Mouse (Mus musculus): ENCODE data around the gene Gm17662. TPM values are rescaled to one million over a fixed set of nuclear protein-coding genes. Genes with fewer than 3 reads are reported as not detected.

Gm17662 gene
- polyA plus RNA-seq, 1 experiment: not detected

DNA sequence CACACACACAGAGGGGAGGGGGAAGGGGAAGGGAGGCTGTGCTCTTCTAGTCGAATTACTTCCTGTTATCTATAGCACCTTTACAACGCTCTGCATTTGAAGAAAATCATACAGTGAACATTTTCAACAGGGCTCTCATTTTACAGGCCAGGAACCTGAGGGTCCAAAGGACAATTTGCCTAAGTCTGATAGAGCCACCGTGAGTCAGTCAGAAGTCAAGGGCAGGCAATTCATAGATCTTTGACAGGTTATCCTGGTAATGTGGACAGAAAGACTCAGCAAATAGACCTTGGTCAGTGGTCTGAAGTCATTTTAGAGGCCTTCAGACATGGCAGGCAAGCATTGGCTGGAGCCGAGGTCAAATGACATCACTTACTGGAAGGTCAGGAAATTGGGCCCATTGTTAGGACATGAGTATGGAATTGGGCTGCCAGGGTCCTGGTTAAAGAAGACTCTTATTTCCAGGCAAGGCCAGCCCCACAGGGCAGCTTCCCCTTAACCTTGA lies 33.5 kb upstream of the Gm17662 start:
- Histone ChIP-seq H3K36me3 (ENCODE audit: control insufficient read depth, insufficient read depth, low read length) (no peaks in the 10 kb centered on the region), H3K27me3 (ENCODE audit: control insufficient read depth, insufficient read depth, low read length) (no peaks in the 10 kb centered on the region), H3K27ac (ENCODE audit: control insufficient read depth, insufficient read depth, low read depth, low read length) (no peak overlapping the region), H3K4me3 (ENCODE audit: control insufficient read depth, low read depth, low read length) (no peak overlapping the region), H3K4me1 (ENCODE audit: control insufficient read depth, insufficient read depth, low read length) (peaks cover 8% of the 10 kb centered on the region)
- no peak for TF ChIP-seq CTCF (IDR thresholded peaks at IDR 0.05; ENCODE audit: control insufficient read depth, insufficient read depth, insufficient replicate concordance, low read depth, low read length)
- no peak for TF ChIP-seq POLR2A (IDR thresholded peaks at IDR 0.05; ENCODE audit: control insufficient read depth, low read depth, low read length)

DNA sequence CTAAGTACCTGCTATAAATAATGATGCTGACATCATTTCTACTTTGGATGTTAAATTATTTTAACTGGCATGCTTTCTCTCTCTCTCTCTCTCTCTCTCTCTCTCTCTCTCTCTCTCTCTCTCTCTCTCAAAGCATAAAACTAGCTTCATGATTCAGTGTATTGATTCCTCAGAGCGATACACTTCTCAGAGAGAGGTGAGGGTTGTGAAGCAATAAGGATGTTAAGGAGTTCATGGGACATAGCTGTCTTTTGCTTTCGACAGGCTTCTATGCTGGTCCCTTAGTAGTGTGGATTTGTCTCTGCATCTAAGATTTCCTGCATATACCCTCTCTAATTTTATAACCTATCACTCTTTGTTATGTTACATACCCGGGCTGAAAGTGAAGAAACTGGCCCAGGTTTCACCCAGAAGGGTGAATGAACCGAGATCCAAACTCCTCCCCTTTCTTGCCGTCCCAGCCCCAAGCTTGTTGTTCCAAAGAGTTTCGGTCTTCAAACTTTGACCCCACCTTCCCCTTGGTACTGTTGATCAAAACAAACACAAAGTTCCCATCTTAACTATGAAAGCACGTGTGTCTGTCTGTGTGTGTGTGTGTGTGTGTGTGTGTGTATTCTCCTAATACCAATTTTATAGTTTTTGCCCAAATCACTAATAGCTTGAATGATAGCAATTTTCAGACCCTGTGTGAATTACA lies 32.6 kb upstream of the Gm17662 start:
- Histone ChIP-seq H3K27ac (ENCODE audit: control insufficient read depth, insufficient read depth, low read depth, low read length) (no peak overlapping the region), H3K36me3 (ENCODE audit: control insufficient read depth, insufficient read depth, low read length) (no peaks in the 10 kb centered on the region), H3K4me1 (ENCODE audit: control insufficient read depth, insufficient read depth, low read length) (peaks cover 8% of the 10 kb centered on the region), H3K27me3 (ENCODE audit: control insufficient read depth, insufficient read depth, low read length) (no peaks in the 10 kb centered on the region), H3K4me3 (ENCODE audit: control insufficient read depth, low read depth, low read length) (no peak overlapping the region)
- TF ChIP-seq CTCF (IDR thresholded peaks at IDR 0.05; ENCODE audit: control insufficient read depth, insufficient read depth, insufficient replicate concordance, low read depth, low read length) (no peak), POLR2A (IDR thresholded peaks at IDR 0.05; ENCODE audit: control insufficient read depth, low read depth, low read length) (no peak)

- H3K4me1 ChIP-seq (ENCODE audit: control insufficient read depth, insufficient read depth, low read length): no peaks in the 10 kb centered on the region
- no peaks in the 10 kb centered on the region for H3K27me3 ChIP-seq (ENCODE audit: control insufficient read depth, insufficient read depth, low read length)
- no peaks in the 10 kb centered on the region for H3K36me3 ChIP-seq (ENCODE audit: control insufficient read depth, insufficient read depth, low read length)
- TF ChIP-seq CTCF (IDR thresholded peaks at IDR 0.05; ENCODE audit: control insufficient read depth, insufficient read depth, insufficient replicate concordance, low read depth, low read length) (no peak), POLR2A (IDR thresholded peaks at IDR 0.05; ENCODE audit: control insufficient read depth, low read depth, low read length) (no peak)
- H3K4me3 ChIP-seq (ENCODE audit: control insufficient read depth, low read depth, low read length): no peak overlapping the region
- H3K27ac ChIP-seq (ENCODE audit: control insufficient read depth, insufficient read depth, low read depth, low read length): no peak overlapping the region
These were observed 28.2 kb upstream of the Gm17662 start for GRCm38 (mm10) chr4:104828939-104829338.

DNA sequence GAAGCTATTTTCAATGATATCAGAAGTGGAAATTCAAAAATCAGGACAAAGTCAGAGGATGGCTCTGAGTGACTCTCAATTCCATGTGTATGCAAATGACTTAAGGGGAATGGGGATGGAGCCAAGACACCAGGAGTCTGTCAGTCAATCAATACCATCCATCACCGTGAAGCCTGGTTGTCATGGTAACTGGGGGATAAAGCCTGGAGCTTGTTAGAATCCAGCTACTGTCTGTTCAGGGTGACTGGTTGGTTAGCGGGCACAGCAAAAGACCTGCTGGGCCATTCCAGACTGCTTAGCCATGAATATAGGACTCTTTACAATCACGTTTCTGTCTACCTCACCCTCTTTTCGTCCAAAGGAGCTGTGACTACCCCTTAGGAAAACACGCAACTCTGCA lies 22.0 kb upstream of the Gm17662 start:
- Histone ChIP-seq H3K4me3 (ENCODE audit: control insufficient read depth, low read depth, low read length) (no peak overlapping the region), H3K27me3 (ENCODE audit: control insufficient read depth, insufficient read depth, low read length) (no peaks in the 10 kb centered on the region), H3K4me1 (ENCODE audit: control insufficient read depth, insufficient read depth, low read length) (no peaks in the 10 kb centered on the region), H3K27ac (ENCODE audit: control insufficient read depth, insufficient read depth, low read depth, low read length) (no peak overlapping the region), H3K36me3 (ENCODE audit: control insufficient read depth, insufficient read depth, low read length) (no peaks in the 10 kb centered on the region)
- TF ChIP-seq POLR2A (IDR thresholded peaks at IDR 0.05; ENCODE audit: control insufficient read depth, low read depth, low read length): no peak
- TF ChIP-seq CTCF (IDR thresholded peaks at IDR 0.05; ENCODE audit: control insufficient read depth, insufficient read depth, insufficient replicate concordance, low read depth, low read length): no peak

DNA sequence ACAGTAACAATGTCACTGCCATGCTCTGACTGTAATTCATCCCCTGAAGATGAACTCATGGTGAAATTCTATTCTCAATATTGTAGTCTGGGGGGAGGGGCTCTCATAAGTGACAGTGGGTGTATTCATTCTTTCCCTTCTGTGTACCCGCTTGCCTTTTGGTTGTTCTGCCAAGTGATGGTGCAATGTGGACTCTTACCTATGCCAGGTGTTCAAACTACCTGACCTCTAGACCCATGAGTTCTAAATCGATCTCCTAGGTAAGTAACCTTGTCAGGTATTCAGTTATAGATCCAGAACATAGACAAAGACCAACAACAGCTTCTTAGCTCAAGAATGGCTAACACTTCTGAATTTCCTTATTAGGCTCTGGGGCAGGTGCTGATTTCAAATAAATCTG lies 18.8 kb upstream of the Gm17662 start:
- no peak overlapping the region for H3K4me3 ChIP-seq (ENCODE audit: control insufficient read depth, low read depth, low read length)
- no peaks in the 10 kb centered on the region for H3K27me3 ChIP-seq (ENCODE audit: control insufficient read depth, insufficient read depth, low read length)

GRCm38 (mm10) chr4:104842204-104842603 lies 14.9 kb upstream of the Gm17662 start:
- Histone ChIP-seq H3K4me1 (ENCODE audit: control insufficient read depth, insufficient read depth, low read length) (no peaks in the 10 kb centered on the region), H3K27ac (ENCODE audit: control insufficient read depth, insufficient read depth, low read depth, low read length) (no peak overlapping the region), H3K4me3 (ENCODE audit: control insufficient read depth, low read depth, low read length) (no peak overlapping the region), H3K36me3 (ENCODE audit: control insufficient read depth, insufficient read depth, low read length) (no peaks in the 10 kb centered on the region), H3K27me3 (ENCODE audit: control insufficient read depth, insufficient read depth, low read length) (no peaks in the 10 kb centered on the region)
- TF ChIP-seq CTCF (IDR thresholded peaks at IDR 0.05; ENCODE audit: control insufficient read depth, insufficient read depth, insufficient replicate concordance, low read depth, low read length) (no peak), POLR2A (IDR thresholded peaks at IDR 0.05; ENCODE audit: control insufficient read depth, low read depth, low read length) (no peak)

More for the DNA sequence above, 18.8 kb upstream of the Gm17662 start:
- TF ChIP-seq CTCF (IDR thresholded peaks at IDR 0.05; ENCODE audit: control insufficient read depth, insufficient read depth, insufficient replicate concordance, low read depth, low read length) (no peak), POLR2A (IDR thresholded peaks at IDR 0.05; ENCODE audit: control insufficient read depth, low read depth, low read length) (no peak)
- Histone ChIP-seq H3K36me3 (ENCODE audit: control insufficient read depth, insufficient read depth, low read length) (no peaks in the 10 kb centered on the region), H3K4me1 (ENCODE audit: control insufficient read depth, insufficient read depth, low read length) (no peaks in the 10 kb centered on the region), H3K27ac (ENCODE audit: control insufficient read depth, insufficient read depth, low read depth, low read length) (no peak overlapping the region)

- Histone ChIP-seq H3K27ac (ENCODE audit: control insufficient read depth, insufficient read depth, low read depth, low read length) (no peak overlapping the region), H3K27me3 (ENCODE audit: control insufficient read depth, insufficient read depth, low read length) (no peaks in the 10 kb centered on the region), H3K4me3 (ENCODE audit: control insufficient read depth, low read depth, low read length) (no peak overlapping the region), H3K4me1 (ENCODE audit: control insufficient read depth, insufficient read depth, low read length) (no peaks in the 10 kb centered on the region), H3K36me3 (ENCODE audit: control insufficient read depth, insufficient read depth, low read length) (no peaks in the 10 kb centered on the region)
- TF ChIP-seq POLR2A (IDR thresholded peaks at IDR 0.05; ENCODE audit: control insufficient read depth, low read depth, low read length): no peak
These were observed 13.6 kb upstream of the Gm17662 start for GRCm38 (mm10) chr4:104843546-104843945.

Data from testis, adult 2 months (tissue).